Mouse (Mus musculus): ENCODE measurements around the gene Alk.
"Not testable (repeated sequence)": the region's sequence is repeated elsewhere in the genome, so short reads cannot be mapped to it uniquely, and the experiment has no call there.

The Alk gene

GRCm38 (mm10) chr17:72527481-72527880 is 76.9 kb downstream of the Alk start:
- no peak for DNase-seq (ENCODE audit: low spot score)

- no peak for DNase-seq (ENCODE audit: low spot score)
These were observed 78.1 kb downstream of the Alk start for GRCm38 (mm10) chr17:72526356-72526755.

GRCm38 (mm10) chr17:72524839-72525238 is 79.6 kb downstream of the Alk start:
- DNase-seq (ENCODE audit: low spot score): no peak

- no peak for DNase-seq (ENCODE audit: low spot score)
These were observed 81.4 kb downstream of the Alk start for GRCm38 (mm10) chr17:72523006-72523405.

GRCm38 (mm10) chr17:72522381-72522780 is 82.0 kb downstream of the Alk start:
- peak; percentile 58 for DNase-seq (ENCODE audit: low spot score)

- no peak for DNase-seq (ENCODE audit: low spot score)
These were observed 83.1 kb downstream of the Alk start for GRCm38 (mm10) chr17:72521353-72521752.

- DNase-seq (ENCODE audit: low spot score): no peak
These were observed 93.7 kb downstream of the Alk start for GRCm38 (mm10) chr17:72510746-72511145.

GRCm38 (mm10) chr17:72508678-72509394 is 95.6 kb downstream of the Alk start:
- no peak for DNase-seq (ENCODE audit: low spot score)

- no peak for DNase-seq (ENCODE audit: low spot score)
These were observed 99.2 kb downstream of the Alk start for GRCm38 (mm10) chr17:72505213-72505612.

GRCm38 (mm10) chr17:72504581-72504980 is 99.8 kb downstream of the Alk start:
- no peak for DNase-seq (ENCODE audit: low spot score)

GRCm38 (mm10) chr17:72495395-72495794 is 109.0 kb downstream of the Alk start:
- DNase-seq (ENCODE audit: low spot score): no peak

GRCm38 (mm10) chr17:72485623-72486022 is 118.8 kb downstream of the Alk start:
- DNase-seq (ENCODE audit: low spot score): no peak

- not testable (repeated sequence) for DNase-seq (ENCODE audit: low spot score)
These were observed 125.2 kb downstream of the Alk start for GRCm38 (mm10) chr17:72479260-72479659.

GRCm38 (mm10) chr17:72477889-72478405 is 126.5 kb downstream of the Alk start:
- no peak for DNase-seq (ENCODE audit: low spot score)

GRCm38 (mm10) chr17:72476956-72477355 is 127.5 kb downstream of the Alk start:
- no peak for DNase-seq (ENCODE audit: low spot score)

GRCm38 (mm10) chr17:72474166-72474565 is 130.3 kb downstream of the Alk start:
- DNase-seq (ENCODE audit: low spot score): no peak

GRCm38 (mm10) chr17:72448477-72448876 is 155.9 kb downstream of the Alk start:
- no peak for DNase-seq (ENCODE audit: low spot score)

- no peak for DNase-seq (ENCODE audit: low spot score)
These were observed 158.9 kb downstream of the Alk start for GRCm38 (mm10) chr17:72445204-72446177.

- no peak for DNase-seq (ENCODE audit: low spot score)
These were observed 187.0 kb downstream of the Alk start for GRCm38 (mm10) chr17:72417451-72417850.

GRCm38 (mm10) chr17:72414676-72415075 is 189.8 kb downstream of the Alk start:
- no peak for DNase-seq (ENCODE audit: low spot score)

GRCm38 (mm10) chr17:72404813-72405212 is 199.6 kb downstream of the Alk start:
- DNase-seq (ENCODE audit: low spot score): no peak

- no peak for DNase-seq (ENCODE audit: low spot score)
These were observed 202.6 kb downstream of the Alk start for GRCm38 (mm10) chr17:72401861-72402260.

- no peak for DNase-seq (ENCODE audit: low spot score)
These were observed 203.1 kb downstream of the Alk start for GRCm38 (mm10) chr17:72401349-72401748.
